Mouse (Mus musculus): ENCODE data around the gene Ifrd2.
"Not testable (repeated sequence)": the region's sequence is repeated elsewhere in the genome, so short reads cannot be mapped to it uniquely, and the experiment has no call there.

Gene Ifrd2

GRCm38 (mm10) chr9:107551890-107552355, 35.5 kb upstream of the Ifrd2 start:
- no peak for DNase-seq (ENCODE audit: low spot score)

GRCm38 (mm10) chr9:107552690-107553393, 34.6 kb upstream of the Ifrd2 start:
- no peak for DNase-seq (ENCODE audit: low spot score)

GRCm38 (mm10) chr9:107553541-107554318, 33.7 kb upstream of the Ifrd2 start:
- no peak for DNase-seq (ENCODE audit: low spot score)

GRCm38 (mm10) chr9:107554319-107554825, 33.1 kb upstream of the Ifrd2 start:
- DNase-seq (ENCODE audit: low spot score): peak; percentile 94

GRCm38 (mm10) chr9:107555031-107555457, 32.4 kb upstream of the Ifrd2 start:
- DNase-seq (ENCODE audit: low spot score): no peak

- no peak for DNase-seq (ENCODE audit: low spot score)
These were observed 31.7 kb upstream of the Ifrd2 start for GRCm38 (mm10) chr9:107555701-107556100.

GRCm38 (mm10) chr9:107556346-107556745, 31.1 kb upstream of the Ifrd2 start:
- DNase-seq (ENCODE audit: low spot score): no peak

GRCm38 (mm10) chr9:107563029-107563581, 24.3 kb upstream of the Ifrd2 start, which contains the start of gene Tusc2:
Gene Tusc2, plus strand, starts transcription at chr9:107563255.
- peak; percentile 80 for DNase-seq (ENCODE audit: low spot score)

GRCm38 (mm10) chr9:107565556-107565955, 21.9 kb upstream of the Ifrd2 start:
- not testable (repeated sequence) for DNase-seq (ENCODE audit: low spot score)

GRCm38 (mm10) chr9:107566041-107566709, 21.3 kb upstream of the Ifrd2 start:
- peak; percentile 70 for DNase-seq (ENCODE audit: low spot score)

- no peak for DNase-seq (ENCODE audit: low spot score)
These were observed 20.6 kb upstream of the Ifrd2 start for GRCm38 (mm10) chr9:107566855-107567254.

- DNase-seq (ENCODE audit: low spot score): no peak
These were observed 19.6 kb upstream of the Ifrd2 start, which contains the start of gene Hyal2 for GRCm38 (mm10) chr9:107567702-107568319. Gene Hyal2, plus strand, starts transcription at chr9:107567945.

GRCm38 (mm10) chr9:107568331-107569261, 18.8 kb upstream of the Ifrd2 start:
- DNase-seq (ENCODE audit: low spot score): peak; percentile 88

- DNase-seq (ENCODE audit: low spot score): no peak
These were observed 18.2 kb upstream of the Ifrd2 start for GRCm38 (mm10) chr9:107569270-107569669.

- no peak for DNase-seq (ENCODE audit: low spot score)
These were observed 17.4 kb upstream of the Ifrd2 start for GRCm38 (mm10) chr9:107570016-107570415.

GRCm38 (mm10) chr9:107570845-107571244, 16.6 kb upstream of the Ifrd2 start:
- DNase-seq (ENCODE audit: low spot score): no peak

GRCm38 (mm10) chr9:107571534-107572326, 15.7 kb upstream of the Ifrd2 start:
- DNase-seq (ENCODE audit: low spot score): no peak

- DNase-seq (ENCODE audit: low spot score): no peak
These were observed 15.1 kb upstream of the Ifrd2 start for GRCm38 (mm10) chr9:107572327-107572662.

GRCm38 (mm10) chr9:107573774-107574173, 13.7 kb upstream of the Ifrd2 start:
- DNase-seq (ENCODE audit: low spot score): not testable (repeated sequence)
